Mouse (Mus musculus): ENCODE measurements around the gene Rexo4. TPM values are rescaled to one million over a fixed set of nuclear protein-coding genes. Genes with fewer than 3 reads are reported as not detected.

Gene Rexo4
- polyA plus RNA-seq, 1 experiment from 2014 or later, result 45.2 TPM

DNA sequence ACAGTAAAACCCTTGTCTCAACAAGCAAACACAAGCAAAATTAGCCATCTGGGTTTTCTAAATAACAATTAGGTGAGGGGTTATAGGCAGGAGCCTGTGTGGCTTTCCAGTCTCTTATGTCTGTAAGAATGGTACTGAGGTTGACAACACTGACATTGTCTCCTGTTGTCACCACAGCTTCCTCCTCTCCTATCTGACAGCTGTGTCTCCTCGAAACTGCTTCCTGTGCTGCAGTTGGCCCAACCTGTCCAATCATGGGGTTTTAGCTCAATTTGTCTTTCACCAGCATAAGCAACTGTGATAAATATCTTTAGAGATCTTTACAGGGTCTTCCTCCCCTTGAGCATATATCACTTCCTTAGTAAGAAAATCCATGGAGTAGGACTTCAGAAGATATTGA, 27.8 kb downstream of the Rexo4 start:
- H3K27ac ChIP-seq (ENCODE audit: low read length), result no peak overlapping the region
- no peak for ATAC-seq (ENCODE audit: insufficient number of reproducible peaks, insufficient read depth, low FRiP score, low read depth)
- H3K4me3 ChIP-seq (ENCODE audit: low read depth, low read length), result no peak overlapping the region
- no peaks in the 10 kb centered on the region for H3K9me3 ChIP-seq (ENCODE audit: control insufficient read depth, low read depth, low read length)
- H3K36me3 ChIP-seq (ENCODE audit: control insufficient read depth, insufficient read depth, low read length), result no peaks in the 10 kb centered on the region
- no peak overlapping the region for H3K4me2 ChIP-seq (replicated peaks; ENCODE audit: low read depth, low read length)
- WGBS, result 63% methylated on average over 1 of the region's 1 CpGs
- no peak overlapping the region for H3K9ac ChIP-seq (replicated peaks; ENCODE audit: low read depth, low read length)
- peaks cover 8% of the 10 kb centered on the region for H3K4me1 ChIP-seq (ENCODE audit: control insufficient read depth, insufficient read depth, low read length)
- no peaks in the 10 kb centered on the region for H3K27me3 ChIP-seq (ENCODE audit: control insufficient read depth, insufficient read depth, low read length)

DNA sequence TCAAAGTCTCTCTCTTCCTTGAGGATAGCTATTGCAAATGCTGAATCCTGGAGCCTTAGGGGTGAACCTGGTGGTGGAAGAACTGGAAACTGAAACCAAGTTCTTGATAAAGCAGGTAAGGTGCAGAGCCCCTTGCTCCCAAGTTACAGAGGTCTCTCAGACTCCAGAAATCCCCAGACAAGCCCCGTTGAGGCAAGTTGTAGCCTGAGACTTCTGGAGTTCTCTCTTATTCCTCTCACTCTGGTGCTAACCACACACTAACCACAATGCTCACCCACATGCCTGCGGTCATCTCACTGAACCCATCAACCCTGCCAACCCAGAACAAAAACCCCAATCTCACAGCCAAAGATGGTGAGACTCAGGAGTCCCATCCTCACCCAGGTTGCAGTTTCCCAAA, 28.9 kb downstream of the Rexo4 start:
- WGBS, result 81% methylated on average over 2 of the region's 2 CpGs

DNA sequence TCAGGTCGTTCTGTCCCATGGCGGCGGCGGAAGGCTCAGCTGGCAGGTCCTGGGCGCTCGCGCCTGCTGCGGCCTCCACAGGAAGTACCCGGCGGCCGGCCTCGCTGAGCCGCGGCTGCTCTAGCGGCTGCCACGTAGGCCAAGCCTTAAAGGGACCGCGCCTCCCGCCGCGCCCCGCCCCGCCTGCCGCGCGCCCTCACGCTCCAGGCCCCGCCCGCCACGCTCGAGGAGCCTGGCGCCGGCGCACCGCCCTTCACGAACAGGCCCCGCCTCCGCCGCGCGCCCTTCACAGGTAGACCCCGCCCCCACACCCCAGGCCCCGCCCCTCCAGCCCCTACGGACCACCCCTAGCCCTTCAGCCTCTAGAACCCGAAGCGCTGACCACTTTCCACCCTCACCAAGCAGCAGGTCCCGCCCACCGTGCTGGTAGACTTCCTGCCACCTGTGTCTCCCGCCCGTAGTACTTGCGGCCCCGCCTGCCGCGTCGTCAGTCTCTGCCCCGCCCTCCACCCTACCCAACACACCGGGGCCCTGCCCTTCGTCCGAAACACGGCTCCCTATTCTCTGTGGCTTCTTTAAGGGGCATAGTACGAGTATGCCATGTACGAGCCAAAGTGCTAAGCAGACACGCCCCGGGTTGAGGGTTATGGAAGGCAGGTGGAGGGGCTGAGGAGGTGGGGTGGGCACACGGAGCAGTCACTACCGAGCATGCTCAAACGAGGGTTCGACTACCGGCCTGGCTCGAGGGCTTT, 30.7 kb downstream of the Rexo4 start, which contains the start of the genes Surf4 and Stkld1:
Gene Surf4, minus strand, starts transcription at position 625 of the 752 bp plus-strand sequence.
Gene Stkld1, plus strand, starts transcription at position 744 of the 752 bp plus-strand sequence.
- Histone ChIP-seq H3K27ac (ENCODE audit: low read length) (peak within 1 kb of the TSS; percentile 92), H3K4me1 (ENCODE audit: control insufficient read depth, insufficient read depth, low read length) (peaks cover 11% of the 10 kb centered on the region), H3K4me2 (replicated peaks; ENCODE audit: low read depth, low read length) (peak within 1 kb of the TSS; percentile 74), H3K9ac (replicated peaks; ENCODE audit: low read depth, low read length) (peak within 1 kb of the TSS; percentile 99), H3K9me3 (ENCODE audit: control insufficient read depth, low read depth, low read length) (no peaks in the 10 kb centered on the region), H3K4me3 (ENCODE audit: low read depth, low read length) (peak within 1 kb of the TSS; percentile 91), H3K27me3 (ENCODE audit: control insufficient read depth, insufficient read depth, low read length) (no peaks in the 10 kb centered on the region), H3K36me3 (ENCODE audit: control insufficient read depth, insufficient read depth, low read length) (peaks cover 19% of the 10 kb centered on the region; the same call in 1 of the 2 replicates)
- WGBS, result under 1% methylated on average over 69 of the region's 70 CpGs
- peak; percentile 95 for ATAC-seq (ENCODE audit: insufficient number of reproducible peaks, insufficient read depth, low FRiP score, low read depth)

More for the DNA sequence above, 28.9 kb downstream of the Rexo4 start:
- Histone ChIP-seq H3K36me3 (ENCODE audit: control insufficient read depth, insufficient read depth, low read length) (peaks cover 8% of the 10 kb centered on the region; the same call in 1 of the 2 replicates), H3K4me1 (ENCODE audit: control insufficient read depth, insufficient read depth, low read length) (peaks cover 9% of the 10 kb centered on the region), H3K27me3 (ENCODE audit: control insufficient read depth, insufficient read depth, low read length) (no peaks in the 10 kb centered on the region), H3K4me3 (ENCODE audit: low read depth, low read length) (no peak overlapping the region), H3K27ac (ENCODE audit: low read length) (no peak overlapping the region), H3K4me2 (replicated peaks; ENCODE audit: low read depth, low read length) (no peak overlapping the region), H3K9ac (replicated peaks; ENCODE audit: low read depth, low read length) (no peak overlapping the region), H3K9me3 (ENCODE audit: control insufficient read depth, low read depth, low read length) (no peaks in the 10 kb centered on the region)
- no peak for ATAC-seq (ENCODE audit: insufficient number of reproducible peaks, insufficient read depth, low FRiP score, low read depth)

DNA sequence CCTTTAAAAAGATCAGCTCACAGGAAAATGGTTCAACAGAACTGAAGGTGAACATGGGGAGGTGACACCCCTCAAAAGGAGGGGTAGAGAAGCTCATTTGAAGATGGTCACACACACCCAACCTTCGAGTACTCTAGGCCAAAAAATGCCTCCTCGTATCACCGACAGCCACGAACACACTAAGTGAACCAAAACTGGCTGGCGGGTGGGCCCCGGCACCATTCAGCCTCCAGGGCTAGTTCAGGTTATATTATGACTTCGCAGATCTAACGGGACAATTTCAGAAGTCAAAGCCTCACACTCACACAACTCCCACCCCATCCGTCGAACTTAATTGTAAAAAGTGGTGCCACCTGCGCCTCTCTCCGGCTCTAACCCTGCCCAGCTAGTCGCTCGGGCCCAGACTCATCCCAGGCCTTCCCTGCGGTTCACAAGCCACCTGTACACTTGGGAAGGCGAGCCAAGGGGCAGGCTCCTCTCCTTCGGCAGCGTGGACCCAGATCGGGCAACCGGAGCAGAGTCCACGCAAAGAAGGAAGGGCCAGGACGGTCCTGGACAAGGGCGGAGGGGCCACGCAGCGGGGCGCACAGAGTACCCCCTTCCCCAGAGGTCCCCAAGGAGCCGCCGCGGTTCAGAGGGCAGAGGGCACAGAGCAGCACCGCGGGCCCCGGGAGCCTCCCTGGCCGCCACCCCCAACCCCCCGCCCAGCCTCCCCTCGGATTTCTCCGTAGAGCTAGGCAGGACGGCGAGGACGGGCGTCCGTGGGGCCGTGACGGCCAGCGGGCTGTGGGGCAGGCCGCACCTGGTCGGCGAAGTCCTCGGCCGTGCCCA, 31.5 kb downstream of the Rexo4 start:
- Histone ChIP-seq H3K4me2 (replicated peaks; ENCODE audit: low read depth, low read length) (peak overlapping the region; percentile 74), H3K36me3 (ENCODE audit: control insufficient read depth, insufficient read depth, low read length) (peaks cover 27% of the 10 kb centered on the region; the same call in 1 of the 2 replicates), H3K27ac (ENCODE audit: low read length) (peak overlapping the region; percentile 92), H3K4me3 (ENCODE audit: low read depth, low read length) (peak overlapping the region; percentile 91), H3K9me3 (ENCODE audit: control insufficient read depth, low read depth, low read length) (no peaks in the 10 kb centered on the region), H3K27me3 (ENCODE audit: control insufficient read depth, insufficient read depth, low read length) (no peaks in the 10 kb centered on the region), H3K9ac (replicated peaks; ENCODE audit: low read depth, low read length) (peak overlapping the region; percentile 99), H3K4me1 (ENCODE audit: control insufficient read depth, insufficient read depth, low read length) (peaks cover 11% of the 10 kb centered on the region)
- 1% methylated on average over 45 of the region's 49 CpGs for WGBS
- ATAC-seq (ENCODE audit: insufficient number of reproducible peaks, insufficient read depth, low FRiP score, low read depth), result peak; percentile 20

DNA sequence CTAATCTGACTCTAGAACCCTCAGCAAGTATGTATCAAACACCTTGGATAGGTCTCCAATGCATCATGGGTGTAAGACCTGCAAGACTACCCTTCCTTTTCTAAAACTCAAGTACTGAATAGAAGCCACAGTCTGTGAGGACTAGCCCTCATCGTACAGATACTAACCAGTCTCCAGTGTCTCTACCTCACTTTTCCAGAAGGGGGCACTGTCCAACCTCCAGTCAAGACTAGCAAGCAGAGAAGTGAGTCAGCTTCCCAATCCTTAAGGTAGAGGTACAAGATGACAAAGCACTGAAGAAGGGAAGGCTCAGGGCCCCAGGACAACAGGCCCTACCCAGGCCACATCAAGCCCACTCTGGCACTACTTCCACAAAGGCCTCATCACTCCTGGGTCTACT, 33.8 kb downstream of the Rexo4 start:
- H3K9ac ChIP-seq (replicated peaks; ENCODE audit: low read depth, low read length), result no peak overlapping the region
- no peak for ATAC-seq (ENCODE audit: insufficient number of reproducible peaks, insufficient read depth, low FRiP score, low read depth)
- H3K9me3 ChIP-seq (ENCODE audit: control insufficient read depth, low read depth, low read length), result no peaks in the 10 kb centered on the region
- H3K36me3 ChIP-seq (ENCODE audit: control insufficient read depth, insufficient read depth, low read length), result peaks cover 49% of the 10 kb centered on the region
- H3K4me1 ChIP-seq (ENCODE audit: control insufficient read depth, insufficient read depth, low read length), result peaks cover 11% of the 10 kb centered on the region
- H3K27ac ChIP-seq (ENCODE audit: low read length), result no peak overlapping the region
- no peaks in the 10 kb centered on the region for H3K27me3 ChIP-seq (ENCODE audit: control insufficient read depth, insufficient read depth, low read length)
- no peak overlapping the region for H3K4me3 ChIP-seq (ENCODE audit: low read depth, low read length)
- H3K4me2 ChIP-seq (replicated peaks; ENCODE audit: low read depth, low read length), result no peak overlapping the region
- 55% methylated on average over 1 of the region's 1 CpGs for WGBS

DNA sequence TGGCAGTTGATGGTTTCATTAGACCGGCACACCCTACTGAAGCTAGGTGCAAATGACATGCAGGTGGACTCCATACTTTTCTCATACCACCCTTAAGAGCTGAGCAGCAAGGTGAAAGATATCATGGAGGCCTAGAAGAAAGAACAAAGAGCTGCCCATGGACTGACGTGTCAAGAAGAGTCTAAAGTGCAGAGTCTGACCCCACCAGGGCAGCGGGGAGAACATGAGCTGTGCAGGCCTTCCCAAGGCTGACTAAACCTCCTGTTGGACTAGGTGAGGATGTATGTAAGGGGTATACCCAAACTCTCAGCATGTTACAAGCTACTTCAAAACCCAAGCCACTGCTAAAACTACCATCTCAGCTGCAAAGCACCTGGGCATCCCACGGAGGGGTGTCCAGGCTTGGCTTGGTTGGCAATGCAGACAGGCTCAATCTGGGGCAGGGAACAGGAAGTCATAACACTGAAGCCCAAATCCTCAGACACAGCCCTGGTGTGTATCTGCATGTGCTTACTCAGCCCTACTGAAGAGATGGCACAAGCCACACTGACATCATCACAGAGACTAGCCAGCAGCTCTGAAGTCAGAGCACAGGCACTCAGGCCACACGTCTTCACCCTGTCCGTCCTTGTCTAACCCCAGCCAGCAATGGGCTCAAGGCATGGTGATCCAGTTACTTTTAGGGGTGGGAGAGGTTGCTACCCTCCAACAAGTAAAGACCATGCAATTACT, 36.3 kb downstream of the Rexo4 start:
- H3K27me3 ChIP-seq (ENCODE audit: control insufficient read depth, insufficient read depth, low read length), result no peaks in the 10 kb centered on the region
- no peak overlapping the region for H3K4me3 ChIP-seq (ENCODE audit: low read depth, low read length)
- peaks cover 73% of the 10 kb centered on the region for H3K36me3 ChIP-seq (ENCODE audit: control insufficient read depth, insufficient read depth, low read length)
- H3K9me3 ChIP-seq (ENCODE audit: control insufficient read depth, low read depth, low read length), result no peaks in the 10 kb centered on the region
- WGBS, result 89% methylated on average over 6 of the region's 6 CpGs
- H3K9ac ChIP-seq (replicated peaks; ENCODE audit: low read depth, low read length), result no peak overlapping the region
- no peak overlapping the region for H3K27ac ChIP-seq (ENCODE audit: low read length)
- peaks cover 11% of the 10 kb centered on the region for H3K4me1 ChIP-seq (ENCODE audit: control insufficient read depth, insufficient read depth, low read length)
- H3K4me2 ChIP-seq (replicated peaks; ENCODE audit: low read depth, low read length), result no peak overlapping the region
- ATAC-seq (ENCODE audit: insufficient number of reproducible peaks, insufficient read depth, low FRiP score, low read depth), result no peak

DNA sequence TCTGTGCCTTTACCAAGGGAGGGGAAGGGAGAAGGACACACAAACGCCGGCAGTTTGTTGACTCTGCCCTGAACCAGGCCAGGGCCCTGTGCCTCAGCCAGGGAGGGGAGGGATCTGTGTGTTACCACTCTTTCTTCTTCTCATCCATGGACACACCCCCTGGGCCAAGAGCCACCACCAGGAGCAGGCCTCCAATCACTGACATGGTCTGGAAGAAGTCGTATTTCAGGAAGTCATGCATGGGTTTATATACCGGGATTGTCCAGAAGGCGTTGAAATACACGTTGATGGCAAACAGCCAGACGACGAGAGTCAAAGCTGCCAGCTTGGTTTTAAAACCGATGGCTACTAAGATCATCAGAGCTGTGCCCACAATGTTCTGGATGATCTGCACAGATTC, 42.4 kb downstream of the Rexo4 start:
- WGBS, result 70% methylated on average over 9 of the region's 9 CpGs
- no peak; the same call in 1 of the 2 replicates for ATAC-seq (ENCODE audit: insufficient number of reproducible peaks, insufficient read depth, low FRiP score, low read depth)
- no peak overlapping the region for H3K27ac ChIP-seq (ENCODE audit: low read length)
- H3K4me3 ChIP-seq (ENCODE audit: low read depth, low read length), result no peak overlapping the region
- H3K9ac ChIP-seq (replicated peaks; ENCODE audit: low read depth, low read length), result no peak overlapping the region
- no peaks in the 10 kb centered on the region for H3K27me3 ChIP-seq (ENCODE audit: control insufficient read depth, insufficient read depth, low read length)
- peaks cover 83% of the 10 kb centered on the region for H3K36me3 ChIP-seq (ENCODE audit: control insufficient read depth, insufficient read depth, low read length)
- no peaks in the 10 kb centered on the region for H3K9me3 ChIP-seq (ENCODE audit: control insufficient read depth, low read depth, low read length)
- peaks cover 2% of the 10 kb centered on the region; the same call in 1 of the 2 replicates for H3K4me1 ChIP-seq (ENCODE audit: control insufficient read depth, insufficient read depth, low read length)
- H3K4me2 ChIP-seq (replicated peaks; ENCODE audit: low read depth, low read length), result no peak overlapping the region

All from stomach, embryonic 14.5 days (tissue).